In the genomic region with DNA sequence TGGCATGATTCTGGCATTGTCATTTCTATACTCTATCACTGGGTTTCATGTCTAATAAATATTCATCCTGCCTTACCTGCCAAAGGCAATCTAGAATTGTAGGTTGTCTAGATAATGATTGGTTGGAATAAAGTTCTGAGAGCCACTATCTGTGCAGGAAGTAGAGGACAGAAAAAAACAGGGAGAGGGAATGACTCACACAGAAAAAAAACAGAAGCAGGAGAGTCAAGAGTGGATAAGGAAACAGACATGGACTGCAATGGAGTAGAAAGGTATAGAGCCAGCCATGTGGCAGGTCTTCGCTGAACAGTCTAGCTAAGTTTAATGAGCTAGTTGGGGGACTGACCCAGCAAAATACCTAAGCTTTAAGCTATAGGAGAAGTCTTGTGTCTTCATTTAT, we compare ENCODE assay signal across 19 mouse cellular contexts.
DNase-seq lines count a peak whose midpoint lies in the region; ATAC-seq and TF ChIP-seq lines count a peak whose summit lies in the region.
"Had no signal": no experiment of that assay in that cellular context is flagged by ENCODE, and none has a peak within 500 bp of the region (broad histone marks: within the 10 kb centered on the region; RNA-seq: fewer than 3 reads in every experiment).

No protein-coding gene starts in this region.

- no peak overlapping the region for H3K4me3 ChIP-seq in stomach, postnatal 0 days (ENCODE audit: low read depth, low read length)

- no peaks in the 10 kb centered on the region for H3K4me1 ChIP-seq in stomach, postnatal 0 days (replicated peaks; ENCODE audit: control insufficient read depth, insufficient read depth)

- no peak overlapping the region for H3K4me2 ChIP-seq in stomach, postnatal 0 days (replicated peaks; ENCODE audit: low read depth)

- H3K27me3 ChIP-seq in stomach, postnatal 0 days (ENCODE audit: control insufficient read depth, insufficient read depth, low read length): no peaks in the 10 kb centered on the region
- H3K27me3 ChIP-seq: CH12.LX, Patski had no signal

- no peaks in the 10 kb centered on the region for H3K36me3 ChIP-seq in stomach, postnatal 0 days (ENCODE audit: control insufficient read depth, insufficient read depth, low read length)
- H3K36me3 ChIP-seq: G1E had no signal

- peak; percentile 21 for DNase-seq in heart, adult 11 months
- DNase-seq in heart, postnatal 4 days: no peak
- no peak for DNase-seq in stomach, postnatal 0 days (ENCODE audit: low spot score)
- DNase-seq: adrenal gland, adult 2 months; adrenal gland, adult 8-10 months; adrenal gland, postnatal 10 days; adrenal gland, postnatal 14 days; adrenal gland, postnatal 25 days; adrenal gland, postnatal 36 days; B cell, adult 2 months; cerebellum, adult 11 months; cerebellum, adult 11-12 months; cerebellum, adult 18-20 months; cerebellum, adult 2 months had no signal

- ATAC-seq in stomach, postnatal 0 days (ENCODE audit: low FRiP score, low TSS enrichment): peak; percentile 95
- no peak for ATAC-seq in activated CD4-positive, CD25-positive, alpha-beta regulatory T cell, adult 4 months
- ATAC-seq: CD4-positive, CD25-positive, alpha-beta regulatory T cell, adult 4 months; Patski had no signal

- H3K9ac ChIP-seq in stomach, postnatal 0 days (ENCODE audit: low read length): no peak overlapping the region

- 83% methylated on average over 1 of the region's 1 CpGs for WGBS in stomach, postnatal 0 days

- no peak overlapping the region for H3K27ac ChIP-seq in stomach, postnatal 0 days (replicated peaks)

- TF ChIP-seq EP300 in stomach, postnatal 0 days (optimal IDR thresholded peaks at IDR 0.05): no peak

- TF ChIP-seq CTCF in stomach, postnatal 0 days (IDR thresholded peaks at IDR 0.05; ENCODE audit: low read depth): no peak

- no peaks in the 10 kb centered on the region for H3K9me3 ChIP-seq in stomach, postnatal 0 days (ENCODE audit: control insufficient read depth, low read length)
- H3K9me3 ChIP-seq: G1E had no signal
